Comparison of ENCODE assay signal across 18 mouse cellular contexts in genomic region chr9:18722712-18723099, GRCm38 (mm10). TPM values are rescaled to one million over a fixed set of nuclear protein-coding genes. Genes with fewer than 3 reads are reported as not detected.
"Had no signal": no experiment of that assay in that cellular context is flagged by ENCODE, and none has a peak within 500 bp of the region (broad histone marks: within the 10 kb centered on the region; RNA-seq: fewer than 3 reads in every experiment).

No protein-coding gene starts in this region.

- ATAC-seq: liver, embryonic 12.5 days had no signal

- DNase-seq: kidney, adult 8-10 months; kidney, postnatal 25 days; lung, postnatal 10 days; lung, postnatal 4 days; midbrain, embryonic 14.5 days; right cerebral cortex, postnatal 14 days; thymus, postnatal 4 days had no signal

- H3K9ac ChIP-seq: limb, embryonic 15.5 days; liver, embryonic 12.5 days had no signal

- H3K27me3 ChIP-seq: limb, embryonic 15.5 days; liver, embryonic 12.5 days had no signal

- H3K4me2 ChIP-seq: limb, embryonic 15.5 days; liver, embryonic 12.5 days had no signal

- H3K9me3 ChIP-seq: limb, embryonic 15.5 days; liver, embryonic 12.5 days; midbrain, embryonic 10.5 days had no signal

- H3K4me3 ChIP-seq: left cerebral cortex, adult 2 months; limb, embryonic 15.5 days; liver, embryonic 12.5 days; midbrain, embryonic 10.5 days; myocyte had no signal

- H3K4me1 ChIP-seq: limb, embryonic 15.5 days; liver, embryonic 12.5 days had no signal

- H3K27ac ChIP-seq: left cerebral cortex, adult 2 months; limb, embryonic 15.5 days; liver, embryonic 12.5 days; stomach, postnatal 0 days had no signal

- H3K36me3 ChIP-seq: limb, embryonic 15.5 days; liver, embryonic 12.5 days; midbrain, embryonic 10.5 days had no signal

RNA-seq across cellular contexts. Expression of gene Olfr24, which starts 41.1 kb away (rescaled TPM):
- polyA plus RNA-seq: kidney, embryonic 16.5 days; limb, embryonic 11.5 days; limb, embryonic 15.5 days; liver, embryonic 12.5 days; liver, embryonic 16.5 days; midbrain, embryonic 10.5 days; midbrain, embryonic 14.5 days; myocyte; neural tube, embryonic 14.5 days; spleen, adult 2 months; stomach, postnatal 0 days had no signal

RNA-seq across cellular contexts. Expression of gene Muc16, which starts 48.4 kb away (rescaled TPM):
- polyA plus RNA-seq: midbrain, embryonic 10.5 days; midbrain, embryonic 14.5 days; myocyte; neural tube, embryonic 14.5 days had no signal
